Mouse (Mus musculus) stomach, postnatal 0 days (tissue): Measurements from ENCODE around the gene Cyb561.

Source experiments
- CTCF ChIP-seq: IDR thresholded peaks from 2 replicates; pipeline ENCODE4 v1.5.1; 2016; ENCODE audit warnings: antibody characterized with exemption, low read depth, mild to moderate bottlenecking, moderate library complexity
- EP300 ChIP-seq: optimal IDR thresholded peaks from 2 replicates; pipeline ENCODE3; 2016; ENCODE audit warnings: antibody characterized with exemption

DNA sequence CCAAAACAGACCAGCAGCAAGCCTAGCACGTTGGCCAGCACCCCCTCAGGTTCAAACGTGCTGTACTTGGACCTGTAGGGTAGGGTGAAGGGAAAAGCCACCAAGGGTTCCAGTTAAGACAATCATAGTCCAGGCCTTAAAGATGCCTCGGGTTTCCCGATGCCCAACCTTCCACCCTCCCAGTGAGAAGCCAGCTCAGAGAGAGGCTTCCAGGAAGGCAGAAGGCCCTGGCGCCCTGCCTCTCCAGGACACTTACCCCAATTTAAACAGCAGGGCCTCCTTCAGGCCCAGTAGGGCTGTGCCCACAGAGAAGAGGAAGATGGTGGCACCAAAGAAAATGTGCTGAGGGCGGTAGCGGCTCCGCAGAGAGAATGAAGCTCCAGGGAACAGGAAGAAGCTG is 17.6 kb downstream of the Cyb561 start:
- TF ChIP-seq CTCF, result no peak
- no peak for TF ChIP-seq EP300
